Mouse (Mus musculus): ENCODE measurements around the gene Fshr. TPM values are rescaled to one million over a fixed set of nuclear protein-coding genes. Genes with fewer than 3 reads are reported as not detected.

The Fshr gene
- polyA plus RNA-seq, 1 experiment = not detected

- H3K4me3 ChIP-seq (ENCODE audit: low read depth, low read length) = no peak overlapping the region
- no peak overlapping the region for H3K9ac ChIP-seq (ENCODE audit: low read depth, poor library complexity, severe bottlenecking)
- H3K9me3 ChIP-seq (replicated peaks; ENCODE audit: control insufficient read depth, insufficient read depth, low read length, poor library complexity, severe bottlenecking) = no peaks in the 10 kb centered on the region
- H3K27me3 ChIP-seq (ENCODE audit: control insufficient read depth, insufficient read depth, low read length, poor library complexity, severe bottlenecking) = no peaks in the 10 kb centered on the region; the same call in 1 of the 2 replicates
- no peak for TF ChIP-seq CTCF (IDR thresholded peaks at IDR 0.05; ENCODE audit: low read depth, low read length)
- TF ChIP-seq POLR2A (IDR thresholded peaks at IDR 0.05; ENCODE audit: insufficient read depth, low read length) = no peak
- no peak for TF ChIP-seq EP300 (IDR thresholded peaks at IDR 0.05; ENCODE audit: insufficient read depth, low read depth, low read length)
- no peak overlapping the region for H3K27ac ChIP-seq (ENCODE audit: insufficient read depth, low read length)
- H3K36me3 ChIP-seq (ENCODE audit: control insufficient read depth, insufficient read depth, low read length, poor library complexity, severe bottlenecking) = no peaks in the 10 kb centered on the region
- H3K4me1 ChIP-seq (ENCODE audit: control insufficient read depth, insufficient read depth, low read length) = no peaks in the 10 kb centered on the region
Measured at GRCm38 (mm10) chr17:89005959-89006358, 194.5 kb downstream of the Fshr start.

GRCm38 (mm10) chr17:88999907-89000306 lies 200.6 kb downstream of the Fshr start:
- no peak for TF ChIP-seq CTCF (IDR thresholded peaks at IDR 0.05; ENCODE audit: low read depth, low read length)
- TF ChIP-seq POLR2A (IDR thresholded peaks at IDR 0.05; ENCODE audit: insufficient read depth, low read length) = no peak
- no peak for TF ChIP-seq EP300 (IDR thresholded peaks at IDR 0.05; ENCODE audit: insufficient read depth, low read depth, low read length)
- Histone ChIP-seq H3K4me1 (ENCODE audit: control insufficient read depth, insufficient read depth, low read length) (no peaks in the 10 kb centered on the region), H3K27me3 (ENCODE audit: control insufficient read depth, insufficient read depth, low read length, poor library complexity, severe bottlenecking) (no peaks in the 10 kb centered on the region), H3K9me3 (replicated peaks; ENCODE audit: control insufficient read depth, insufficient read depth, low read length, poor library complexity, severe bottlenecking) (no peaks in the 10 kb centered on the region), H3K36me3 (ENCODE audit: control insufficient read depth, insufficient read depth, low read length, poor library complexity, severe bottlenecking) (no peaks in the 10 kb centered on the region), H3K9ac (ENCODE audit: low read depth, poor library complexity, severe bottlenecking) (no peak overlapping the region), H3K4me3 (ENCODE audit: low read depth, low read length) (no peak overlapping the region), H3K27ac (ENCODE audit: insufficient read depth, low read length) (no peak overlapping the region)

GRCm38 (mm10) chr17:88998243-88998642 lies 202.2 kb downstream of the Fshr start:
- no peaks in the 10 kb centered on the region for H3K36me3 ChIP-seq (ENCODE audit: control insufficient read depth, insufficient read depth, low read length, poor library complexity, severe bottlenecking)
- TF ChIP-seq POLR2A (IDR thresholded peaks at IDR 0.05; ENCODE audit: insufficient read depth, low read length) = no peak
- TF ChIP-seq CTCF (IDR thresholded peaks at IDR 0.05; ENCODE audit: low read depth, low read length) = no peak
- no peak for TF ChIP-seq EP300 (IDR thresholded peaks at IDR 0.05; ENCODE audit: insufficient read depth, low read depth, low read length)
- no peak overlapping the region for H3K27ac ChIP-seq (ENCODE audit: insufficient read depth, low read length)
- H3K4me3 ChIP-seq (ENCODE audit: low read depth, low read length) = no peak overlapping the region
- H3K4me1 ChIP-seq (ENCODE audit: control insufficient read depth, insufficient read depth, low read length) = no peaks in the 10 kb centered on the region
- H3K9ac ChIP-seq (ENCODE audit: low read depth, poor library complexity, severe bottlenecking) = no peak overlapping the region
- no peaks in the 10 kb centered on the region for H3K27me3 ChIP-seq (ENCODE audit: control insufficient read depth, insufficient read depth, low read length, poor library complexity, severe bottlenecking)
- H3K9me3 ChIP-seq (replicated peaks; ENCODE audit: control insufficient read depth, insufficient read depth, low read length, poor library complexity, severe bottlenecking) = no peaks in the 10 kb centered on the region

- Histone ChIP-seq H3K27me3 (ENCODE audit: control insufficient read depth, insufficient read depth, low read length, poor library complexity, severe bottlenecking) (no peaks in the 10 kb centered on the region), H3K9me3 (replicated peaks; ENCODE audit: control insufficient read depth, insufficient read depth, low read length, poor library complexity, severe bottlenecking) (no peaks in the 10 kb centered on the region), H3K9ac (ENCODE audit: low read depth, poor library complexity, severe bottlenecking) (no peak overlapping the region), H3K36me3 (ENCODE audit: control insufficient read depth, insufficient read depth, low read length, poor library complexity, severe bottlenecking) (no peaks in the 10 kb centered on the region), H3K4me1 (ENCODE audit: control insufficient read depth, insufficient read depth, low read length) (no peaks in the 10 kb centered on the region), H3K4me3 (ENCODE audit: low read depth, low read length) (no peak overlapping the region), H3K27ac (ENCODE audit: insufficient read depth, low read length) (no peak overlapping the region)
- TF ChIP-seq EP300 (IDR thresholded peaks at IDR 0.05; ENCODE audit: insufficient read depth, low read depth, low read length) = no peak
- no peak for TF ChIP-seq CTCF (IDR thresholded peaks at IDR 0.05; ENCODE audit: low read depth, low read length)
- no peak for TF ChIP-seq POLR2A (IDR thresholded peaks at IDR 0.05; ENCODE audit: insufficient read depth, low read length)
Measured at GRCm38 (mm10) chr17:88991238-88991637, 209.2 kb downstream of the Fshr start.

- Histone ChIP-seq H3K9ac (ENCODE audit: low read depth, poor library complexity, severe bottlenecking) (no peak overlapping the region), H3K27ac (ENCODE audit: insufficient read depth, low read length) (no peak overlapping the region), H3K27me3 (ENCODE audit: control insufficient read depth, insufficient read depth, low read length, poor library complexity, severe bottlenecking) (no peaks in the 10 kb centered on the region), H3K9me3 (replicated peaks; ENCODE audit: control insufficient read depth, insufficient read depth, low read length, poor library complexity, severe bottlenecking) (no peaks in the 10 kb centered on the region), H3K4me3 (ENCODE audit: low read depth, low read length) (no peak overlapping the region), H3K36me3 (ENCODE audit: control insufficient read depth, insufficient read depth, low read length, poor library complexity, severe bottlenecking) (no peaks in the 10 kb centered on the region), H3K4me1 (ENCODE audit: control insufficient read depth, insufficient read depth, low read length) (no peaks in the 10 kb centered on the region)
- TF ChIP-seq EP300 (IDR thresholded peaks at IDR 0.05; ENCODE audit: insufficient read depth, low read depth, low read length) = no peak
- TF ChIP-seq CTCF (IDR thresholded peaks at IDR 0.05; ENCODE audit: low read depth, low read length) = no peak
- TF ChIP-seq POLR2A (IDR thresholded peaks at IDR 0.05; ENCODE audit: insufficient read depth, low read length) = no peak
Measured at GRCm38 (mm10) chr17:88980708-88981355, 219.6 kb downstream of the Fshr start.

GRCm38 (mm10) chr17:88974538-88974937 lies 225.9 kb downstream of the Fshr start:
- no peak for TF ChIP-seq CTCF (IDR thresholded peaks at IDR 0.05; ENCODE audit: low read depth, low read length)
- no peak for TF ChIP-seq POLR2A (IDR thresholded peaks at IDR 0.05; ENCODE audit: insufficient read depth, low read length)
- TF ChIP-seq EP300 (IDR thresholded peaks at IDR 0.05; ENCODE audit: insufficient read depth, low read depth, low read length) = no peak
- H3K27ac ChIP-seq (ENCODE audit: insufficient read depth, low read length) = no peak overlapping the region
- H3K9me3 ChIP-seq (replicated peaks; ENCODE audit: control insufficient read depth, insufficient read depth, low read length, poor library complexity, severe bottlenecking) = no peaks in the 10 kb centered on the region
- H3K4me3 ChIP-seq (ENCODE audit: low read depth, low read length) = no peak overlapping the region
- H3K36me3 ChIP-seq (ENCODE audit: control insufficient read depth, insufficient read depth, low read length, poor library complexity, severe bottlenecking) = no peaks in the 10 kb centered on the region
- H3K9ac ChIP-seq (ENCODE audit: low read depth, poor library complexity, severe bottlenecking) = no peak overlapping the region
- no peaks in the 10 kb centered on the region for H3K4me1 ChIP-seq (ENCODE audit: control insufficient read depth, insufficient read depth, low read length)
- H3K27me3 ChIP-seq (ENCODE audit: control insufficient read depth, insufficient read depth, low read length, poor library complexity, severe bottlenecking) = no peaks in the 10 kb centered on the region

All from ES-Bruce4 (cell line).